Mouse (Mus musculus) stomach, embryonic 16.5 days (tissue): Measurements from ENCODE around the gene Irf6. TPM values are rescaled to one million over a fixed set of nuclear protein-coding genes. Genes with fewer than 3 reads are reported as not detected.

Experiments used
- ATAC-seq: fragments of 200-750 bp; cut with Nextera tagmentation; 2 replicates; pipeline ENCODE4 v1.8.0; 2017; ENCODE audit warnings: moderate number of reproducible peaks, moderate TSS enrichment; ENCODE audit not compliant: insufficient read depth, low FRiP score
- H3K27ac ChIP-seq: fragments of 300-500 bp; sonication (generic); 2 replicates; pipeline ENCODE4 v1.5.1; 2014; ENCODE audit warnings: low read length
- H3K27me3 ChIP-seq: fragments of 300-500 bp; sonication (generic); 2 replicates; pipeline ENCODE4 v1.6.1; 2014; ENCODE audit warnings: low read length, control low read depth, mixed read lengths; ENCODE audit not compliant: control insufficient read depth, insufficient read depth
- H3K36me3 ChIP-seq: fragments of 300-500 bp; sonication (generic); 2 replicates; pipeline ENCODE4 v1.6.1; 2014; ENCODE audit warnings: low read length; ENCODE audit not compliant: control insufficient read depth, insufficient read depth
- H3K4me1 ChIP-seq: fragments of 300-500 bp; sonication (generic); 2 replicates; pipeline ENCODE4 v1.6.1; 2014; ENCODE audit warnings: low read length, control low read depth, mixed read lengths; ENCODE audit not compliant: control insufficient read depth, insufficient read depth
- H3K4me2 ChIP-seq: fragments of 300-500 bp; sonication (generic); 2 replicates; pipeline ENCODE4 v1.6.1; 2014; ENCODE audit warnings: low read depth, low read length, mixed read lengths
- H3K4me3 ChIP-seq: fragments of 300-500 bp; sonication (generic); replicated peaks from 2 replicates; pipeline ENCODE4 v1.5.1; 2014; ENCODE audit warnings: mild to moderate bottlenecking, low read length
- H3K9ac ChIP-seq: fragments of 300-500 bp; sonication (generic); 2 replicates; pipeline ENCODE4 v1.6.1; 2014; ENCODE audit warnings: low read length
- H3K9me3 ChIP-seq: fragments of 300-500 bp; sonication (generic); replicated peaks from 2 replicates; pipeline ENCODE4 v1.6.1; 2016; ENCODE audit warnings: low read length, control low read depth; ENCODE audit not compliant: control insufficient read depth
- WGBS: fragments of 180-500 bp; shearing (Covaris S2); extraction: QIAGEN DNeasy Blood & Tissue Kit; methylation state at CpG from one replicate; pipeline ENCODE4 v1.1.7; 2014; 5-methylcytosine and 5-hydroxymethylcytosine counted together
- polyA plus RNA-seq: library from polyadenylated mRNA; unstranded; fragments of >200 nt; fragmentation: Nextera tagmentation; extraction: Ambion mirVana; gene quantifications from 2 replicates; pipeline ENCODE4 v1.2.1, GENCODE M21; 2015

Irf6 gene
- polyA plus RNA-seq, 1 experiment from 2014 or later: 74.0 TPM

GRCm38 (mm10) chr1:193160317-193161032 is 7.6 kb downstream of the Irf6 start:
- peak overlapping the region; percentile 58 for H3K9ac ChIP-seq
- H3K4me3 ChIP-seq: peak overlapping the region; percentile 26
- H3K27me3 ChIP-seq: no peaks in the 10 kb centered on the region
- WGBS: 14% methylated on average over 18 of the region's 18 CpGs
- H3K4me2 ChIP-seq: peak overlapping the region; percentile 55
- no peak overlapping the region for H3K27ac ChIP-seq
- no peaks in the 10 kb centered on the region for H3K9me3 ChIP-seq
- ATAC-seq: peak; percentile 78
- H3K36me3 ChIP-seq: no peaks in the 10 kb centered on the region
- H3K4me1 ChIP-seq: peaks cover 24% of the 10 kb centered on the region

- no peaks in the 10 kb centered on the region for H3K9me3 ChIP-seq
- no peak within 1 kb of the TSS for H3K9ac ChIP-seq
- WGBS: 92% methylated on average over 3 of the region's 3 CpGs
- H3K4me2 ChIP-seq: no peak within 1 kb of the TSS
- no peak for ATAC-seq
- no peaks in the 10 kb centered on the region for H3K36me3 ChIP-seq
- no peaks in the 10 kb centered on the region; the same call in none of the 2 replicates for H3K4me1 ChIP-seq
- H3K27ac ChIP-seq: peak within 1 kb of the TSS; percentile 59
- H3K27me3 ChIP-seq: no peaks in the 10 kb centered on the region
- H3K4me3 ChIP-seq: no peak within 1 kb of the TSS
Observed at GRCm38 (mm10) chr1:193167746-193168145, 14.8 kb downstream of the Irf6 start, which contains the start of gene A130010J15Rik. TSS of gene A130010J15Rik (plus strand) at chr1:193168046.

GRCm38 (mm10) chr1:193169228-193169627 is 16.3 kb downstream of the Irf6 start:
- no peak overlapping the region for H3K4me2 ChIP-seq
- no peaks in the 10 kb centered on the region for H3K27me3 ChIP-seq
- 82% methylated on average over 7 of the region's 7 CpGs for WGBS
- H3K9ac ChIP-seq: no peak overlapping the region
- no peak overlapping the region for H3K4me3 ChIP-seq
- no peaks in the 10 kb centered on the region for H3K36me3 ChIP-seq
- no peaks in the 10 kb centered on the region for H3K9me3 ChIP-seq
- H3K4me1 ChIP-seq: peaks cover 4% of the 10 kb centered on the region
- H3K27ac ChIP-seq: no peak overlapping the region; the same call in 1 of the 2 replicates
- ATAC-seq: no peak

- Histone ChIP-seq H3K27ac (peak overlapping the region; percentile 56; the same call in 1 of the 2 replicates), H3K9me3 (no peaks in the 10 kb centered on the region), H3K27me3 (no peaks in the 10 kb centered on the region), H3K4me1 (peaks cover 11% of the 10 kb centered on the region), H3K36me3 (no peaks in the 10 kb centered on the region), H3K4me2 (no peak overlapping the region), H3K4me3 (no peak overlapping the region), H3K9ac (no peak overlapping the region)
- ATAC-seq: peak; percentile 42
- 54% methylated on average over 2 of the region's 2 CpGs for WGBS
Observed at GRCm38 (mm10) chr1:193169856-193170255, 16.9 kb downstream of the Irf6 start.

- WGBS: under 1% methylated on average over 48 of the region's 48 CpGs
- H3K27me3 ChIP-seq: no peaks in the 10 kb centered on the region
- ATAC-seq: peak; percentile 98
- H3K36me3 ChIP-seq: no peaks in the 10 kb centered on the region
- H3K4me1 ChIP-seq: peaks cover 16% of the 10 kb centered on the region
- peak overlapping the region; percentile 79 for H3K9ac ChIP-seq
- H3K4me2 ChIP-seq: peak overlapping the region; percentile 76
- H3K4me3 ChIP-seq: peak overlapping the region; percentile 67
- H3K9me3 ChIP-seq: no peaks in the 10 kb centered on the region
- peak overlapping the region; percentile 89 for H3K27ac ChIP-seq
Observed at GRCm38 (mm10) chr1:193172991-193173809, 20.3 kb downstream of the Irf6 start.

- H3K27ac ChIP-seq: peak overlapping the region; percentile 89
- H3K9me3 ChIP-seq: no peaks in the 10 kb centered on the region
- no peaks in the 10 kb centered on the region for H3K36me3 ChIP-seq
- no peak; the same call in none of the 2 replicates for ATAC-seq
- H3K4me2 ChIP-seq: peak overlapping the region; percentile 76
- peak overlapping the region; percentile 79 for H3K9ac ChIP-seq
- 14% methylated on average over 9 of the region's 9 CpGs for WGBS
- H3K27me3 ChIP-seq: no peaks in the 10 kb centered on the region
- H3K4me3 ChIP-seq: peak overlapping the region; percentile 67
- H3K4me1 ChIP-seq: peaks cover 16% of the 10 kb centered on the region
Observed at GRCm38 (mm10) chr1:193173810-193174129, 20.9 kb downstream of the Irf6 start.

- Histone ChIP-seq H3K27ac (peak overlapping the region; percentile 89), H3K4me2 (peak overlapping the region; percentile 76), H3K4me1 (peaks cover 16% of the 10 kb centered on the region), H3K27me3 (no peaks in the 10 kb centered on the region), H3K9me3 (no peaks in the 10 kb centered on the region), H3K4me3 (peak overlapping the region; percentile 67), H3K36me3 (no peaks in the 10 kb centered on the region), H3K9ac (peak overlapping the region; percentile 79)
- no peak for ATAC-seq
- WGBS: 78% methylated on average over 13 of the region's 13 CpGs
Observed at GRCm38 (mm10) chr1:193174143-193174733, 21.3 kb downstream of the Irf6 start.

GRCm38 (mm10) chr1:193181104-193181503 is 28.2 kb downstream of the Irf6 start:
- Histone ChIP-seq H3K27me3 (no peaks in the 10 kb centered on the region), H3K4me1 (no peaks in the 10 kb centered on the region), H3K4me2 (no peak overlapping the region), H3K27ac (no peak overlapping the region), H3K9ac (no peak overlapping the region), H3K9me3 (no peaks in the 10 kb centered on the region), H3K36me3 (no peaks in the 10 kb centered on the region), H3K4me3 (no peak overlapping the region)
- WGBS: 76% methylated on average over 3 of the region's 3 CpGs
- no peak for ATAC-seq

GRCm38 (mm10) chr1:193188257-193188656 is 35.3 kb downstream of the Irf6 start:
- Histone ChIP-seq H3K9me3 (no peaks in the 10 kb centered on the region), H3K36me3 (no peaks in the 10 kb centered on the region), H3K4me1 (peaks cover 31% of the 10 kb centered on the region), H3K4me3 (no peak overlapping the region), H3K9ac (no peak overlapping the region), H3K27ac (peak overlapping the region; percentile 91), H3K4me2 (peak overlapping the region; percentile 39; the same call in 1 of the 2 replicates), H3K27me3 (no peaks in the 10 kb centered on the region)
- peak; percentile 10; the same call in 1 of the 2 replicates for ATAC-seq
- WGBS: 46% methylated on average over 6 of the region's 6 CpGs
